ENCODE assay signal across 13 mouse cellular contexts in genomic region chr7:91715776-91716175, GRCm38 (mm10).
"Had no signal": no experiment of that assay in that cellular context is flagged by ENCODE, and none has a peak within 500 bp of the region (broad histone marks: within the 10 kb centered on the region; RNA-seq: fewer than 3 reads in every experiment).

No protein-coding gene starts in this region.

- H3K4me3 ChIP-seq: limb, embryonic 13.5 days; midbrain, embryonic 12.5 days; neural tube, embryonic 15.5 days had no signal

- H3K36me3 ChIP-seq: limb, embryonic 13.5 days; midbrain, embryonic 12.5 days; neural tube, embryonic 15.5 days had no signal

- DNase-seq: kidney, adult 8-10 months; kidney, postnatal 25 days; layer of hippocampus, adult 9-11 months; left cerebral cortex, postnatal 4 days; lung, adult 18-20 months; lung, postnatal 4 days; right cerebral cortex, postnatal 4 days; spleen, adult 18-20 months; thymus, postnatal 14 days had no signal

- H3K4me1 ChIP-seq: limb, embryonic 13.5 days; midbrain, embryonic 12.5 days; neural tube, embryonic 15.5 days had no signal

- H3K9me3 ChIP-seq: limb, embryonic 13.5 days; midbrain, embryonic 12.5 days; neural tube, embryonic 15.5 days had no signal

- H3K27ac ChIP-seq: limb, embryonic 13.5 days; liver, embryonic 14.5 days; midbrain, embryonic 12.5 days; neural tube, embryonic 15.5 days had no signal

- H3K9ac ChIP-seq: limb, embryonic 13.5 days; liver, embryonic 14.5 days; midbrain, embryonic 12.5 days; neural tube, embryonic 15.5 days had no signal

- H3K27me3 ChIP-seq: limb, embryonic 13.5 days; midbrain, embryonic 12.5 days; neural tube, embryonic 15.5 days had no signal

- H3K4me2 ChIP-seq: limb, embryonic 13.5 days; midbrain, embryonic 12.5 days; neural tube, embryonic 15.5 days had no signal
